Mouse (Mus musculus): ENCODE results near the gene Gm2a. TPM values are rescaled to one million over a fixed set of nuclear protein-coding genes. Genes with fewer than 3 reads are reported as not detected.
"Not testable (repeated sequence)": the region's sequence is repeated elsewhere in the genome, so short reads cannot be mapped to it uniquely, and the experiment has no call there.

Gene Gm2a
- total RNA-seq, 1 experiment: 11.7 TPM

- peaks cover 4 to 7% of the 10 kb centered on the region in 2 experiments for H3K4me1 ChIP-seq (ENCODE audit: control insufficient read depth in 2 of 2, insufficient read depth in 2 of 2, low read length in 2 of 2, poor library complexity in 1 of 2)
- TF ChIP-seq ZNF384 (IDR thresholded peaks at IDR 0.05; ENCODE audit: low read depth, low read length) (no peak), HCFC1 (IDR thresholded peaks at IDR 0.05; ENCODE audit: borderline replicate concordance, insufficient read depth, low read length) (no peak), MAFK (IDR thresholded peaks at IDR 0.05; ENCODE audit: insufficient read depth, low read depth, low read length) (no peak), ZC3H11A (IDR thresholded peaks at IDR 0.05; ENCODE audit: borderline replicate concordance, low read depth, low read length) (no peak), CHD2 (IDR thresholded peaks at IDR 0.05; ENCODE audit: low read depth, low read length) (no peak)
- H3K36me3 ChIP-seq (ENCODE audit: control insufficient read depth, insufficient read depth, low read length, poor library complexity, severe bottlenecking): no peaks in the 10 kb centered on the region; the same call in 1 of the 2 replicates
- H3K9me3 ChIP-seq (ENCODE audit: control insufficient read depth, insufficient read depth, low read depth, low read length): no peaks in the 10 kb centered on the region
- no peak overlapping the region; the same call in 1 of the 2 replicates for H3K27ac ChIP-seq (ENCODE audit: insufficient read depth, low read depth, low read length, poor library complexity, severe bottlenecking)
- DNase-seq (ENCODE audit: low read depth, low spot score): no peak
- no peak overlapping the region for H3K9ac ChIP-seq (ENCODE audit: insufficient read depth, low read depth, low read length, poor library complexity, severe bottlenecking)
- H3K4me3 ChIP-seq (ENCODE audit: insufficient read depth in 1 of 2, low read depth in 1 of 2, low read length in 2 of 2, poor library complexity in 1 of 2, severe bottlenecking in 1 of 2): no peak overlapping the region
- in situ Hi-C loops (cut with MboI; ENCODE audit: low sequenced_read_pairs in 2 of 2, unreplicated experiment in 2 of 2): no loop called here
Measured at GRCm38 (mm10) chr11:55110566-55111169, 12.8 kb downstream of the Gm2a start.

- no peak for TF ChIP-seq MAFK (IDR thresholded peaks at IDR 0.05; ENCODE audit: insufficient read depth, low read depth, low read length)
- TF ChIP-seq CHD2 (IDR thresholded peaks at IDR 0.05; ENCODE audit: low read depth, low read length): no peak
- H3K27ac ChIP-seq (ENCODE audit: insufficient read depth, low read depth, low read length, poor library complexity, severe bottlenecking): peak overlapping the region; percentile 58
- in situ Hi-C loops (cut with MboI; ENCODE audit: low sequenced_read_pairs in 2 of 2, unreplicated experiment in 2 of 2): no loop called here
Measured at GRCm38 (mm10) chr11:55113209-55113860, 15.4 kb downstream of the Gm2a start.

GRCm38 (mm10) chr11:55113861-55114250, 15.9 kb downstream of the Gm2a start:
- in situ Hi-C loops (cut with MboI; ENCODE audit: low sequenced_read_pairs in 2 of 2, unreplicated experiment in 2 of 2); H3K9me3 ChIP-seq (ENCODE audit: control insufficient read depth, insufficient read depth, low read depth, low read length); H3K36me3 ChIP-seq (ENCODE audit: control insufficient read depth, insufficient read depth, low read length, poor library complexity, severe bottlenecking); H3K4me1 ChIP-seq (ENCODE audit: control insufficient read depth in 2 of 2, insufficient read depth in 2 of 2, low read length in 2 of 2, poor library complexity in 1 of 2); DNase-seq (ENCODE audit: low read depth, low spot score): not testable (repeated sequence)
- Histone ChIP-seq H3K9ac (ENCODE audit: insufficient read depth, low read depth, low read length, poor library complexity, severe bottlenecking) (peak overlapping the region; percentile 64; the same call in 1 of the 2 replicates), H3K4me3 (ENCODE audit: insufficient read depth in 1 of 2, low read depth in 1 of 2, low read length in 2 of 2, poor library complexity in 1 of 2, severe bottlenecking in 1 of 2) (peak overlapping the region; percentile 55 to 58), H3K27ac (ENCODE audit: insufficient read depth, low read depth, low read length, poor library complexity, severe bottlenecking) (peak overlapping the region; percentile 58)

More at GRCm38 (mm10) chr11:55113209-55113860, 15.4 kb downstream of the Gm2a start:
- Histone ChIP-seq H3K4me1 (ENCODE audit: control insufficient read depth in 2 of 2, insufficient read depth in 2 of 2, low read length in 2 of 2, poor library complexity in 1 of 2) (peaks cover 4 to 7% of the 10 kb centered on the region in 2 experiments), H3K36me3 (ENCODE audit: control insufficient read depth, insufficient read depth, low read length, poor library complexity, severe bottlenecking) (no peaks in the 10 kb centered on the region), H3K9me3 (ENCODE audit: control insufficient read depth, insufficient read depth, low read depth, low read length) (no peaks in the 10 kb centered on the region), H3K4me3 (ENCODE audit: insufficient read depth in 1 of 2, low read depth in 1 of 2, low read length in 2 of 2, poor library complexity in 1 of 2, severe bottlenecking in 1 of 2) (peak overlapping the region; percentile 4 to 55; a peak in 2 of 4 replicates), H3K9ac (ENCODE audit: insufficient read depth, low read depth, low read length, poor library complexity, severe bottlenecking) (peak overlapping the region; percentile 33; the same call in 1 of the 2 replicates)
- no peak for DNase-seq (ENCODE audit: low read depth, low spot score)

GRCm38 (mm10) chr11:55114291-55114690, 16.4 kb downstream of the Gm2a start:
- H3K4me1 ChIP-seq (ENCODE audit: control insufficient read depth in 2 of 2, insufficient read depth in 2 of 2, low read length in 2 of 2, poor library complexity in 1 of 2): peaks cover 4 to 7% of the 10 kb centered on the region in 2 experiments
- H3K4me3 ChIP-seq (ENCODE audit: insufficient read depth in 1 of 2, low read depth in 1 of 2, low read length in 2 of 2, poor library complexity in 1 of 2, severe bottlenecking in 1 of 2): peak overlapping the region; percentile 9 to 58
- DNase-seq (ENCODE audit: low read depth, low spot score): no peak
- no peaks in the 10 kb centered on the region for H3K9me3 ChIP-seq (ENCODE audit: control insufficient read depth, insufficient read depth, low read depth, low read length)
- in situ Hi-C loops (cut with MboI; ENCODE audit: low sequenced_read_pairs in 2 of 2, unreplicated experiment in 2 of 2): no loop called here
- no peak for TF ChIP-seq ZNF384 (IDR thresholded peaks at IDR 0.05; ENCODE audit: low read depth, low read length)
- no peak for TF ChIP-seq CHD2 (IDR thresholded peaks at IDR 0.05; ENCODE audit: low read depth, low read length)
- TF ChIP-seq HCFC1 (IDR thresholded peaks at IDR 0.05; ENCODE audit: borderline replicate concordance, insufficient read depth, low read length): no peak
- no peak for TF ChIP-seq ZC3H11A (IDR thresholded peaks at IDR 0.05; ENCODE audit: borderline replicate concordance, low read depth, low read length)
- no peak for TF ChIP-seq MAFK (IDR thresholded peaks at IDR 0.05; ENCODE audit: insufficient read depth, low read depth, low read length)
- H3K36me3 ChIP-seq (ENCODE audit: control insufficient read depth, insufficient read depth, low read length, poor library complexity, severe bottlenecking): no peaks in the 10 kb centered on the region
- H3K27ac ChIP-seq (ENCODE audit: insufficient read depth, low read depth, low read length, poor library complexity, severe bottlenecking): peak overlapping the region; percentile 55; the same call in 1 of the 2 replicates
- H3K9ac ChIP-seq (ENCODE audit: insufficient read depth, low read depth, low read length, poor library complexity, severe bottlenecking): peak overlapping the region; percentile 64
